Mouse (Mus musculus) frontal cortex, postnatal 10 days (tissue): ENCODE results near the gene H2-Q6.
"Not testable (repeated sequence)": the region's sequence is repeated elsewhere in the genome, so short reads cannot be mapped to it uniquely, and the experiment has no call there.

Source experiments
- DNase-seq, 2 experiments: peaks; one replicate each; pipeline ENCODE4 v3.0.0; 2022; ENCODE audit warnings: low spot score in 2 of 2, mixed read lengths in 1 of 2

H2-Q6 gene

DNA sequence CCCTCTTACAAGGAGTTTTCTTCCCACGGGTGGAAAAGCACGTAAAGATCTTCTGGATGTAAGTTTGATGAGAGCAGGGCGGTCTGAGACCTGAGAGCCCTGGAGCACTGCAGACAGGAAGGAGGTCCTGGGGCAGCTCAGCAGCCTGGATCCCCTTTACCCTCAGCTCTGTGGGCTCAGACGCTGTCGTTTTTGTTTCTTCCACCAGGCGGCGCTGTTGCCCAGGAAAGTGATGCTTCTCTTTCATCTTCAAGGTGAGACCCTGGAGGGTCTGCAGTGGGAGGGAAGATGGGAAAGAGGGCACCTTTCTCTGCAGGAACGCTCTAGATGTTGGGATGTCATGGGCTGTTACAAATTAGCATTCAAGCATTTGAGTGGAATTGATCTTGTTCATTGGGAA is 10.2 kb downstream of the H2-Q6 start:
- DNase-seq: not testable (repeated sequence)

- not testable (repeated sequence) for DNase-seq
Observed at GRCm38 (mm10) chr17:35435577-35435976, 10.9 kb downstream of the H2-Q6 start.

DNA sequence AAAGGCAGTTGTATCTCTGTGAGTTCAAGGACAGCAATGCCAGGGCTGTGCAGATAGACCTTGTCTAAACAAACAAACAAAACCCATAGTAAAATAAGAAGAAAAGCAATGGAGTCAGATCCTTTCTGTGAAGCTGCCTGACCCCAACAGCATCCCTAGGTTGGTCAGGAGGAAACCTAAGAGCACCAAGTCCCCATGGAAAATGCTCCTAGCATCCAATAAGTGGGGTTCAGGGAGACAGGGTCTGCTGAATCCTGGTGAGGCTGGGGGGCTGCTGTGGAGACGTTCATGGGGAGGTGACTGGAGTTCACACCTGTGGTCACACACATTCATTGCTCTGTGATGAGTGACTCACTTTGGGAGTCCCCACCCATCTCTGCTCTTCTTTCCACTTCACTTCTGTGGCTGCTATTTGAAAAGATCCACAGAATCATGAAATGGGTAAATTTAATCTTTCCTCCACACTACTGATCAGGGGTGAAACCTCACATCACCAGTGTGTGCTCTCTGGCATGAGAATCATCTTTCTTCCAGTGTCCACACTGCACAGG is 12.8 kb downstream of the H2-Q6 start:
- not testable (repeated sequence) for DNase-seq

DNA sequence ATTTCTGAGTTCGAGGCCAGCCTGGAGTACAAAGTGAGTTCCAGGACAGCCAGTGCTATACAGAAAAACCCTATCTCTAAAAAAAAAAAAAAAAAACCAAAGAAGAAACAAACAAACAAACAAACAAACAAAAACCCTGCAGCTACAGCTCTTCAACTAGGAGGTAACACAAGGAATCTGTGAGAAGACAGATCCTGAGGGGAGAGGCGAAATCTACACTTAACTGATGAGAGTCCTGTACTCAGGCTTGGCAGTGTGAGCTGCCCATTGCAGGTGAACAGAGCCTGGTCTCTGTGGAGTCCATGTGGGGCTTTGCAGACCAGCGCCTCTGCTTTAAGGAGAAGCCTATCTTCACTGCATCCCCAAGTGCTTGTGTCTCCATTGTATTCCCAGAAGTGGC is 13.7 kb downstream of the H2-Q6 start:
- DNase-seq: not testable (repeated sequence)

DNA sequence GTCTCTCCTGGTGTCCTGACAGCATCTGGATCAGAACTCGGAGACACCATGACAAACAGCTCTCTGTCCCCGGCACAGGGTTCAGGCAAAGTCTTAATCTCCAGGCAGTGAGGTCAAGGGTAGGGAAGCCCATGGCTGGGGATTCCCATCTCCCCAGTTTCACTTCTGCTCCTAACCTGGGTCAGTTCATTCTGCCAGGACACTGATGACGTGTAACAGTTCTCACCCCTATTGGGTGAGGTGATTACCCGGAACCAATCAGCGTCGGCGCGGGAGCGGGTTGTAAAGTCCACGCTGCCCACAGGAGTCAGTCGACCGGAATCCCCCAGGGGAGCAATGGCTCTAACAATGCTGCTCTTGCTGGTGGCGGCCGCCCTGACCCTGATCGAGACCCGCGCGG is 14.2 kb downstream of the H2-Q6 start, which contains the start of gene H2-Q7:
Gene H2-Q7 (plus strand): TSS at position 271 of the 400 bp plus-strand sequence.
- peak; percentile 28 to 68 for DNase-seq

DNA sequence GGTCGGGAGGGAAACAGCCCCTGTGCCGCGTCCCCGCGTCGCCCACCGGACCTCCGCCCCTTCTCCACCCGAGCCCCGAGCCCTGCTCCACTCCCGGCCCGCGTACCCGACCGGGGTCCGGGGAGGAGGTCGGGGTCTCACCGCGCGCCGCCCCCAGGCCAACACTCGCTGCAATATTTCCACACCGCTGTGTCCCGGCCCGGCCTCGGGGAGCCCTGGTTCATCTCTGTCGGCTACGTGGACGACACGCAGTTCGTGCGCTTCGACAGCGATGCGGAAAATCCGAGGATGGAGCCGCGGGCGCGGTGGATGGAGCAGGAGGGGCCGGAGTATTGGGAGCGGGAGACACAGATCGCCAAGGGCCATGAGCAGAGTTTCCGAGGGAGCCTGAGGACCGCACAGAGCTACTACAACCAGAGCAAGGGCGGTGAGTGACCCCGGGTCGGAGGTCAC is 14.7 kb downstream of the H2-Q6 start:
- DNase-seq: not testable (repeated sequence)

- not testable (repeated sequence) for DNase-seq
Observed at GRCm38 (mm10) chr17:35439925-35440645, 15.4 kb downstream of the H2-Q6 start.

- DNase-seq: not testable (repeated sequence)
Observed at GRCm38 (mm10) chr17:35442376-35442775, 17.7 kb downstream of the H2-Q6 start.

DNA sequence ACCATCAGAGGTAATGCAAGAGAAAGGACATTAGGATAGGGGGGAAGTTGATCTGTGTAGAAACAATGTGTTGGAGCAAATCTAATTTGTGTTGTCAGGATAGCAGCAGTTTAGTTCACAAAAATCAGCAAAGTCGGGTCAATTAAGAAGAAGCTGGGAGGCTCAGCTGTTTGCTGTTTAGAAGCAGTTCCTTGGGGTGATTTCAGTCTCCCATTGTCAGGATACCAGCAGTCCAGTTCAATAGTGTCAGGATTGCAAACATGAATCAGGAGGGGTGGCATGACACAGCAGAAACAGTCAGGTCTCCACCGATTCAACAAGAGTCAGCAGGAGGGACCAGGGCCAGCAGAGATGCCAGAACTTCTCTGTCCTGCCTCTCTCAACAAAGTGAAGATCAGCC is 19.9 kb downstream of the H2-Q6 start:
- DNase-seq: not testable (repeated sequence)

GRCm38 (mm10) chr17:35458247-35458646 is 33.6 kb downstream of the H2-Q6 start:
- not testable (repeated sequence) for DNase-seq

DNA sequence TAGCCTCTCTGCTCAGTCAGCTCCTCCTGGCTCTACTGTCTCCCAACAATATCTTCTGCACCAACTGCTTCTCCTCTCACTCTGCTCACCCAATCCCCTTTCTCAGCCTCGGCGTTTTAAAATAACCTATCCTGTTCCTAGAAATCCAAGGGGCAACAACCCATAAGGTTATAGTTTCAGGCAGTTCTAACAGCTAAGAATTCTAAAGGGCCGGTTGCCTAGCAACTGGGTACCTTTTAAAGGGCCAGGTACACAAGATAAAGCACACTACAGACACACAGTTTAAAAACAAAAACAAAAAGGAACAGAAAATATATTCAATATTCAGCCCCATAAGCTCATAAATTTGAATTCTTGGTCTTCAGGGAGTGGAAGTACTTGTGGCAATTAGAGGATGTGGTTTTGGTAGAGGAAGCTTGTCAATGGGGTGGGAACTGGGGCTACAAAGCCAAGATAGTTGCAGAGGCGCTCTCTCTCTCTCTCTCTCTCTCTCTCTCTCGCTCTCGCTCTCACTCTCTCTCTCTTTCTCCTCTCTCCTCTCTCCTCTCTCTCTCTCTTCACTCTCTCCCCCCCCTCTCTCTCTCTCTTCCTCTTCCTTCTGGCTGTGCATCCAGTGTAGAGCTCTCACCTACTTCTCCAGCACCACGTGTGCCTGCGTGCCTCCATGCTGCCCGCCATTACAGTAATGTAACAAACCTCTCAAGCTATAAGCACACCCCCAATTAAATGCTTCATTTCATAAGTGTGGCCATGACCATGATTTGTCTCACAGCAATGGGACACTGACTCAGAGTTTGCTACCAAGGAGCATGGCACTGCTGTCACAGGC is 36.1 kb downstream of the H2-Q6 start:
- not testable (repeated sequence) for DNase-seq

DNA sequence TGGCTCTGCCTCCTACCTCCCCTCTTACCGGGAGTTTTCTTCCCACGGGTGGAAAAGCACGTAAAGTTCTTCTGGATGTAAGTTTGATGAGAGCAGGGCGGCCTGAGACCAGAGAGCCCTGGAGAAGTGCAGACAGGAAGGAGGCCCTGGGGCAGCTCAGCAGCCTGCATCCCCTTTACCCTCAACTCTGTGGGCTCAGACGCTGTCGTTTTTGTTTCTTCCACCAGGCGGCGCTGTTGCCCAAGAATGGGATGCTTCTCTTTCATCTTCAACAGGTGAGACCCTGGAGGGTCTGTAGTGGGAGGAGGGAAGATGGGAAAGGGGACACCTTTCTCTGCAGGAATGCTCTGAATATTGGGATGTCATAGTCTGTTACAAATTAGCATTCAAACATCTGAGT is 41.0 kb downstream of the H2-Q6 start:
- DNase-seq: not testable (repeated sequence)

DNA sequence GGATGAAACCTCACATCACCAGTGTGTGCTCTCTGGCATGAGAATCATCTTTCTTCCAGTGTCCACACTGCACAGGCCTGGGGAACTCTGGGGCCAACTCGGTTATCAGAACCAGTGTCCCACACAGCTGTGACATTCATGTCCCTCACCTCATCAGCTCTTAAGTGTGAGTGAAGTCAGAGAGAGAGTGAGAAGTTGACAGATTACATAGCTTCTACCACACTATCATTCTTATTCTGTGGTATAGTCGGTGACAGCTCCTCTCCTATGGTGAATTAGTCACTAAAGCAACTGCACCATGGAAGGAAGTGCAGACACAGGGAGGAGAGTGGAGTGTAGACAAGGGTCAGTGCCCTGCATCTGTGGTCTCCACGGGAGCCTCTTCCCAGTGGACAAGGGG is 44.3 kb downstream of the H2-Q6 start:
- DNase-seq: not testable (repeated sequence)

DNA sequence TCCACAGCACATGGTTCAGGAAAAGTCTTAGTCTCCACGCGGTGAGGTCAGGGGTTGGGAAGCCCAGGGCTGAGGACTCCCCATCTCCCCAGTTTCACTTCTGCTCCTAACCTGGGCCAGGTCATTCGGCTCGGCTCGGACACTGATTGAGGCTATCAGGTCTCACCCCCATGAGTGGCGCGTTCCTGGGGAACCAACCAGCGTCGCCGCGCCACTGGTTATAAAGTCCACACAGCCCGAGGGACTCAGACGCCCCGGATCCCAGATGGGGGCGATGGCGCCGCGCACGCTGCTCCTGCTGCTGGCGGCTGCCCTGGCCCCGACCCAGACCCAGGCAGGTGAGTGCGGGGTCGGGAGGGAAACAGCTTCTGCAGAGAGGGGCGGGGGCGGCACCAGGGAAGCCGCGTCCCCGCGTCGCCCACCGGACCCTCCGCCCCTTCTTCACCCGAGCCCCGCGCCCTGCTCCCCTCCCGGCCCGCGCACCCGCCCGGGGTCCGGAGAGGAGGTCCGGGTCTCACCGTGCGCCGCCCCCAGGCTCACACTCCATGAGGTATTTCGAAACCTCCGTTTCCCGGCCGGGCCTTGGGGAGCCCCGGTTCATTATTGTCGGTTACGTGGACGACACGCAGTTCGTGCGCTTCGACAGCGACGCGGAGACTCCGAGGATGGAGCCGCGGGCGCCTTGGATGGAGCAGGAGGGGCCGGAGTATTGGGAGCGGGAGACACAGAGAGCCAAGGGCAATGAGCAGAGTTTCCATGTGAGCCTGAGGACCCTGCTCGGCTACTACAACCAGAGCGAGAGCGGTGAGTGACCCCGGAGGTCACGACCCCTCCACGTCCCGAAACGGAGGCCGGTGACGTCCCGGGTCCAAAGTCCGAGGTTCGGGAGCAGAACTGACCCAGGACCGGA is 45.4 kb downstream of the H2-Q6 start, which contains the start of gene H2-Q10:
Gene H2-Q10 (plus strand): TSS at position 248 of the 910 bp plus-strand sequence.
- DNase-seq: no peak
